Mouse (Mus musculus): ENCODE measurements around the gene Cby1. TPM values are rescaled to one million over a fixed set of nuclear protein-coding genes. Genes with fewer than 3 reads are reported as not detected.
A peak's percentile ranks its signal among the peaks of the same experiment; 100 is the strongest.

Gene Cby1
- polyA plus RNA-seq, 1 experiment from 2014 or later = 45.0 TPM

DNA sequence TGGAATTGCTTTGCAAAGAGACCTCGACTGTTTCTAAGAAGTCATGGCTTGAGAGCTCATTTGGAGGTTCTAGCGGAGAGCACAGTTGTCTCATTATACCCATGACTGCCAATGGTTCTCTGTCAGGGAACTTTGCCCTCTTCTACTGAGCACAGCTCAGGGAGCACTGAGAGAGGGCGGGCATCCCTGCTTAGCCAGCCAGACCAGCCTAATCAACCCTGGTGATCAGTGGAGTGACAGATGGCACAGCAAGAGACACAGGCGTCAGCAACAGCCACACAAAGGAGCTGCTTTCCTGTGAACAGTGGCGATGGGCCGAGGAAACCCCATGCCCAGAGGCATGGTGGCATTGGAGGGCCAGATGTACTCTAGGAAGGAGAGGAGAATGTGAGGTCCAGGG lies 38.0 kb downstream of the Cby1 start:
- no peak overlapping the region for H3K4me3 ChIP-seq (ENCODE audit: low read depth, low read length)
- no peaks in the 10 kb centered on the region for H3K9me3 ChIP-seq (ENCODE audit: control insufficient read depth, low read depth, low read length)
- H3K4me1 ChIP-seq (ENCODE audit: control insufficient read depth, insufficient read depth, low read length) = peaks cover 7% of the 10 kb centered on the region; the same call in 1 of the 2 replicates
- no peak for ATAC-seq (ENCODE audit: insufficient number of reproducible peaks, insufficient read depth, low FRiP score, low read depth)
- no peak overlapping the region for H3K4me2 ChIP-seq (replicated peaks; ENCODE audit: low read depth, low read length)
- H3K9ac ChIP-seq (replicated peaks; ENCODE audit: low read depth, low read length) = no peak overlapping the region
- no peaks in the 10 kb centered on the region for H3K27me3 ChIP-seq (ENCODE audit: control insufficient read depth, insufficient read depth, low read length)
- 89% methylated on average over 6 of the region's 6 CpGs for WGBS
- H3K36me3 ChIP-seq (ENCODE audit: control insufficient read depth, insufficient read depth, low read length) = peaks cover 4% of the 10 kb centered on the region; the same call in 1 of the 2 replicates
- no peak overlapping the region for H3K27ac ChIP-seq (ENCODE audit: low read length)

GRCm38 (mm10) chr15:79697558-79698187 lies 38.7 kb downstream of the Cby1 start:
- H3K9me3 ChIP-seq (ENCODE audit: control insufficient read depth, low read depth, low read length) = no peaks in the 10 kb centered on the region
- no peak overlapping the region for H3K4me2 ChIP-seq (replicated peaks; ENCODE audit: low read depth, low read length)
- peaks cover 4% of the 10 kb centered on the region; the same call in 1 of the 2 replicates for H3K36me3 ChIP-seq (ENCODE audit: control insufficient read depth, insufficient read depth, low read length)
- H3K9ac ChIP-seq (replicated peaks; ENCODE audit: low read depth, low read length) = no peak overlapping the region
- H3K4me3 ChIP-seq (ENCODE audit: low read depth, low read length) = no peak overlapping the region
- 0 out of 2 replicates have a peak, but pooled peaks have one; percentile 28 for ATAC-seq (ENCODE audit: insufficient number of reproducible peaks, insufficient read depth, low FRiP score, low read depth)
- 72% methylated on average over 9 of the region's 9 CpGs for WGBS
- no peaks in the 10 kb centered on the region; the same call in 1 of the 2 replicates for H3K4me1 ChIP-seq (ENCODE audit: control insufficient read depth, insufficient read depth, low read length)
- H3K27ac ChIP-seq (ENCODE audit: low read length) = no peak overlapping the region
- H3K27me3 ChIP-seq (ENCODE audit: control insufficient read depth, insufficient read depth, low read length) = no peaks in the 10 kb centered on the region

- no peak overlapping the region for H3K4me2 ChIP-seq (replicated peaks; ENCODE audit: low read depth, low read length)
- no peak overlapping the region for H3K27ac ChIP-seq (ENCODE audit: low read length)
- no peak for ATAC-seq (ENCODE audit: insufficient number of reproducible peaks, insufficient read depth, low FRiP score, low read depth)
- no peaks in the 10 kb centered on the region for H3K9me3 ChIP-seq (ENCODE audit: control insufficient read depth, low read depth, low read length)
- no peaks in the 10 kb centered on the region for H3K27me3 ChIP-seq (ENCODE audit: control insufficient read depth, insufficient read depth, low read length)
- no peak overlapping the region for H3K4me3 ChIP-seq (ENCODE audit: low read depth, low read length)
- 88% methylated on average over 17 of the region's 17 CpGs for WGBS
- H3K9ac ChIP-seq (replicated peaks; ENCODE audit: low read depth, low read length) = no peak overlapping the region
- H3K4me1 ChIP-seq (ENCODE audit: control insufficient read depth, insufficient read depth, low read length) = no peaks in the 10 kb centered on the region
- peaks cover 19% of the 10 kb centered on the region for H3K36me3 ChIP-seq (ENCODE audit: control insufficient read depth, insufficient read depth, low read length)
Observed at GRCm38 (mm10) chr15:79706603-79707214, 47.7 kb downstream of the Cby1 start.

- Histone ChIP-seq H3K27ac (ENCODE audit: low read length) (no peak overlapping the region), H3K4me2 (replicated peaks; ENCODE audit: low read depth, low read length) (no peak overlapping the region), H3K9ac (replicated peaks; ENCODE audit: low read depth, low read length) (no peak overlapping the region), H3K4me3 (ENCODE audit: low read depth, low read length) (no peak overlapping the region), H3K27me3 (ENCODE audit: control insufficient read depth, insufficient read depth, low read length) (no peaks in the 10 kb centered on the region), H3K4me1 (ENCODE audit: control insufficient read depth, insufficient read depth, low read length) (no peaks in the 10 kb centered on the region), H3K9me3 (ENCODE audit: control insufficient read depth, low read depth, low read length) (no peaks in the 10 kb centered on the region), H3K36me3 (ENCODE audit: control insufficient read depth, insufficient read depth, low read length) (peaks cover 31% of the 10 kb centered on the region)
- ATAC-seq (ENCODE audit: insufficient number of reproducible peaks, insufficient read depth, low FRiP score, low read depth) = no peak
- WGBS = 91% methylated on average over 5 of the region's 5 CpGs
Observed at GRCm38 (mm10) chr15:79708229-79708822, 49.3 kb downstream of the Cby1 start.

GRCm38 (mm10) chr15:79715646-79716045 lies 56.6 kb downstream of the Cby1 start:
- Histone ChIP-seq H3K9me3 (ENCODE audit: control insufficient read depth, low read depth, low read length) (no peaks in the 10 kb centered on the region), H3K27ac (ENCODE audit: low read length) (no peak overlapping the region), H3K9ac (replicated peaks; ENCODE audit: low read depth, low read length) (no peak overlapping the region), H3K27me3 (ENCODE audit: control insufficient read depth, insufficient read depth, low read length) (no peaks in the 10 kb centered on the region), H3K4me2 (replicated peaks; ENCODE audit: low read depth, low read length) (no peak overlapping the region), H3K4me1 (ENCODE audit: control insufficient read depth, insufficient read depth, low read length) (no peaks in the 10 kb centered on the region), H3K4me3 (ENCODE audit: low read depth, low read length) (no peak overlapping the region), H3K36me3 (ENCODE audit: control insufficient read depth, insufficient read depth, low read length) (peaks cover 67% of the 10 kb centered on the region)
- ATAC-seq (ENCODE audit: insufficient number of reproducible peaks, insufficient read depth, low FRiP score, low read depth) = no peak
- WGBS = 93% methylated on average over 7 of the region's 7 CpGs

GRCm38 (mm10) chr15:79716710-79717109 lies 57.7 kb downstream of the Cby1 start:
- Histone ChIP-seq H3K4me1 (ENCODE audit: control insufficient read depth, insufficient read depth, low read length) (no peaks in the 10 kb centered on the region), H3K36me3 (ENCODE audit: control insufficient read depth, insufficient read depth, low read length) (peaks cover 68% of the 10 kb centered on the region), H3K4me3 (ENCODE audit: low read depth, low read length) (no peak overlapping the region), H3K27me3 (ENCODE audit: control insufficient read depth, insufficient read depth, low read length) (no peaks in the 10 kb centered on the region), H3K9ac (replicated peaks; ENCODE audit: low read depth, low read length) (no peak overlapping the region), H3K27ac (ENCODE audit: low read length) (no peak overlapping the region), H3K9me3 (ENCODE audit: control insufficient read depth, low read depth, low read length) (no peaks in the 10 kb centered on the region), H3K4me2 (replicated peaks; ENCODE audit: low read depth, low read length) (no peak overlapping the region)
- WGBS = 95% methylated on average over 6 of the region's 6 CpGs
- no peak for ATAC-seq (ENCODE audit: insufficient number of reproducible peaks, insufficient read depth, low FRiP score, low read depth)

Other genes starting within 250 kb of the Cby1 start
- gene Csnk1e, start 203.6 kb upstream of the Cby1 start, polyA plus RNA-seq (2014; fragmentation: Nextera tagmentation; extraction: Ambion mirVana) = 64.3 and 70.3 TPM in 2 replicates
- gene Kcnj4, start 154.0 kb upstream of the Cby1 start, polyA plus RNA-seq (2014; fragmentation: Nextera tagmentation; extraction: Ambion mirVana) = not detected in 2 replicates
- gene Kdelr3, start 142.8 kb upstream of the Cby1 start, polyA plus RNA-seq (2014; fragmentation: Nextera tagmentation; extraction: Ambion mirVana) = 82.3 and 83.9 TPM in 2 replicates
- gene Ddx17, start 112.5 kb upstream of the Cby1 start, polyA plus RNA-seq (2014; fragmentation: Nextera tagmentation; extraction: Ambion mirVana) = 106 and 113 TPM in 2 replicates
- gene Dmc1, start 54.1 kb upstream of the Cby1 start, polyA plus RNA-seq (2014; fragmentation: Nextera tagmentation; extraction: Ambion mirVana) = 2.8 and 3.8 TPM in 2 replicates
- gene Fam227a, start 243 bp upstream of the Cby1 start, polyA plus RNA-seq (2014; fragmentation: Nextera tagmentation; extraction: Ambion mirVana) = 1.6 and 3.0 TPM in 2 replicates
- gene Tomm22, start 11.7 kb downstream of the Cby1 start, polyA plus RNA-seq (2014; fragmentation: Nextera tagmentation; extraction: Ambion mirVana) = 236 and 237 TPM in 2 replicates
- 15.3 and 16.0 TPM in 2 replicates for gene Josd1, start 28.7 kb downstream of the Cby1 start, polyA plus RNA-seq (2014; fragmentation: Nextera tagmentation; extraction: Ambion mirVana)
- gene Gtpbp1, start 31.6 kb downstream of the Cby1 start, polyA plus RNA-seq (2014; fragmentation: Nextera tagmentation; extraction: Ambion mirVana) = 24.7 and 27.2 TPM in 2 replicates
- 5.7 and 6.8 TPM in 2 replicates for gene Sun2, start 83.3 kb downstream of the Cby1 start, polyA plus RNA-seq (2014; fragmentation: Nextera tagmentation; extraction: Ambion mirVana)
- 58.1 and 60.7 TPM in 2 replicates for gene Dnal4, start 118.7 kb downstream of the Cby1 start, polyA plus RNA-seq (2014; fragmentation: Nextera tagmentation; extraction: Ambion mirVana)
- 2.6 and 2.7 TPM in 2 replicates for gene Nptxr, start 145.6 kb downstream of the Cby1 start, polyA plus RNA-seq (2014; fragmentation: Nextera tagmentation; extraction: Ambion mirVana)
- gene Npcd, start 175.0 kb downstream of the Cby1 start, polyA plus RNA-seq (2014; fragmentation: Nextera tagmentation; extraction: Ambion mirVana) = 0.77 and 1.3 TPM in 2 replicates
- 38.7 and 40.4 TPM in 2 replicates for gene Cbx6, start 175.5 kb downstream of the Cby1 start, polyA plus RNA-seq (2014; fragmentation: Nextera tagmentation; extraction: Ambion mirVana)
- 17.4 and 18.4 TPM in 2 replicates for gene Apobec3, start 232.5 kb downstream of the Cby1 start, polyA plus RNA-seq (2014; fragmentation: Nextera tagmentation; extraction: Ambion mirVana)

Data from stomach, embryonic 14.5 days (tissue).